Mouse (Mus musculus) heart, embryonic 12.5 days (tissue): Measurements from ENCODE around the gene Slc2a13. TPM values are rescaled to one million over a fixed set of nuclear protein-coding genes. Genes with fewer than 3 reads are reported as not detected.

ENCODE experiments used
- ATAC-seq: fragments of 200-750 bp; cut with Nextera tagmentation; 2 replicates; pipeline ENCODE4 v1.8.0; 2017; ENCODE audit warnings: moderate TSS enrichment, moderate library complexity; ENCODE audit not compliant: insufficient number of reproducible peaks, low FRiP score
- H3K27ac ChIP-seq: fragments of 300-500 bp; sonication (generic); 2 replicates; pipeline ENCODE4 v1.5.1; 2016; ENCODE audit warnings: mild to moderate bottlenecking, moderate library complexity; ENCODE audit not compliant: poor library complexity, severe bottlenecking
- H3K27me3 ChIP-seq: fragments of 300-500 bp; sonication (generic); replicated peaks from 2 replicates; pipeline ENCODE4 v1.6.1; 2016; ENCODE audit warnings: mild to moderate bottlenecking, moderate library complexity
- H3K36me3 ChIP-seq: fragments of 300-500 bp; sonication (generic); 2 replicates; pipeline ENCODE4 v1.6.1; 2016; ENCODE audit warnings: mild to moderate bottlenecking, moderate library complexity
- H3K4me1 ChIP-seq: fragments of 300-500 bp; sonication (generic); replicated peaks from 2 replicates; pipeline ENCODE4 v1.6.1; 2016; ENCODE audit warnings: mild to moderate bottlenecking
- H3K4me2 ChIP-seq: fragments of 300-500 bp; sonication (generic); 2 replicates; pipeline ENCODE4 v1.6.1; 2016; ENCODE audit warnings: mild to moderate bottlenecking, moderate library complexity
- H3K4me3 ChIP-seq: fragments of 300-500 bp; sonication (generic); 2 replicates; pipeline ENCODE4 v1.5.1; 2016; ENCODE audit warnings: mild to moderate bottlenecking
- H3K9ac ChIP-seq: fragments of 300-500 bp; sonication (generic); 2 replicates; pipeline ENCODE4 v1.6.1; 2016; ENCODE audit warnings: mild to moderate bottlenecking, moderate library complexity
- H3K9me3 ChIP-seq: fragments of 300-500 bp; sonication (generic); replicated peaks from 2 replicates; pipeline ENCODE4 v1.6.1; 2016; ENCODE audit warnings: mild to moderate bottlenecking, moderate library complexity
- WGBS: fragments of 180-500 bp; shearing (Covaris S2); methylation state at CpG from one replicate; pipeline ENCODE4 v1.1.7; 2016; 5-methylcytosine and 5-hydroxymethylcytosine counted together
- polyA plus RNA-seq: library from polyadenylated mRNA; unstranded; fragments of >200 nt; fragmentation: Nextera tagmentation; extraction: Ambion mirVana; gene quantifications from 2 replicates; pipeline ENCODE4 v1.2.1, GENCODE M21; 2016

Gene Slc2a13
- polyA plus RNA-seq: 2.2 and 2.5 TPM in 2 replicates

- no peaks in the 10 kb centered on the region for H3K36me3 ChIP-seq
- peak; percentile 93 for ATAC-seq
- peak within 1 kb of the TSS; percentile 76 for H3K4me3 ChIP-seq
- 0 out of 2 replicates have a peak, but pooled peaks cover 10% of the 10 kb centered on the region for H3K4me1 ChIP-seq
- H3K4me2 ChIP-seq: peak within 1 kb of the TSS; percentile 99
- peaks cover 12% of the 10 kb centered on the region; the same call in 1 of the 2 replicates for H3K27me3 ChIP-seq
- H3K9me3 ChIP-seq: peaks cover 4% of the 10 kb centered on the region
- WGBS: 0% methylated on average over 25 of the region's 26 CpGs
- H3K9ac ChIP-seq: peak within 1 kb of the TSS; percentile 86
- peak within 1 kb of the TSS; percentile 62 for H3K27ac ChIP-seq
Measured at GRCm38 (mm10) chr15:91573111-91573538, at the start of gene Slc2a13. Gene Slc2a13 (minus strand): TSS chr15:91573261.

- Histone ChIP-seq H3K9ac (no peak overlapping the region), H3K36me3 (no peaks in the 10 kb centered on the region), H3K27ac (no peak overlapping the region), H3K4me3 (no peak overlapping the region), H3K4me2 (no peak overlapping the region), H3K9me3 (no peaks in the 10 kb centered on the region), H3K4me1 (no peaks in the 10 kb centered on the region), H3K27me3 (no peaks in the 10 kb centered on the region)
- WGBS: 86% methylated on average over 12 of the region's 12 CpGs
- ATAC-seq: no peak
Measured at GRCm38 (mm10) chr15:91616016-91616415, 43.0 kb upstream of the Slc2a13 start.

- 78% methylated on average over 4 of the region's 4 CpGs for WGBS
- Histone ChIP-seq H3K9me3 (no peaks in the 10 kb centered on the region), H3K9ac (no peak overlapping the region), H3K4me2 (no peak overlapping the region), H3K4me3 (no peak overlapping the region), H3K27me3 (no peaks in the 10 kb centered on the region), H3K4me1 (no peaks in the 10 kb centered on the region), H3K27ac (no peak overlapping the region), H3K36me3 (no peaks in the 10 kb centered on the region)
- no peak for ATAC-seq
Measured at GRCm38 (mm10) chr15:91615532-91615931, 42.5 kb upstream of the Slc2a13 start.

GRCm38 (mm10) chr15:91613981-91614665 lies 41.1 kb upstream of the Slc2a13 start:
- Histone ChIP-seq H3K4me1 (no peaks in the 10 kb centered on the region), H3K27ac (no peak overlapping the region), H3K27me3 (no peaks in the 10 kb centered on the region), H3K9ac (no peak overlapping the region), H3K4me2 (no peak overlapping the region), H3K9me3 (no peaks in the 10 kb centered on the region), H3K4me3 (no peak overlapping the region), H3K36me3 (no peaks in the 10 kb centered on the region)
- WGBS: 86% methylated on average over 11 of the region's 11 CpGs
- ATAC-seq: no peak

GRCm38 (mm10) chr15:91609713-91610112 lies 36.7 kb upstream of the Slc2a13 start:
- Histone ChIP-seq H3K9me3 (no peaks in the 10 kb centered on the region), H3K4me3 (no peak overlapping the region), H3K27me3 (no peaks in the 10 kb centered on the region), H3K27ac (no peak overlapping the region), H3K4me2 (no peak overlapping the region), H3K9ac (no peak overlapping the region), H3K4me1 (no peaks in the 10 kb centered on the region), H3K36me3 (no peaks in the 10 kb centered on the region)
- 24% methylated on average over 8 of the region's 8 CpGs for WGBS
- ATAC-seq: no peak

- 78% methylated on average over 2 of the region's 2 CpGs for WGBS
- Histone ChIP-seq H3K9ac (no peak overlapping the region), H3K27ac (no peak overlapping the region), H3K9me3 (no peaks in the 10 kb centered on the region), H3K4me2 (no peak overlapping the region), H3K27me3 (no peaks in the 10 kb centered on the region), H3K4me3 (no peak overlapping the region), H3K4me1 (no peaks in the 10 kb centered on the region), H3K36me3 (no peaks in the 10 kb centered on the region)
- ATAC-seq: no peak
Measured at GRCm38 (mm10) chr15:91608811-91609210, 35.8 kb upstream of the Slc2a13 start.

- Histone ChIP-seq H3K4me3 (no peak overlapping the region), H3K9ac (no peak overlapping the region), H3K27ac (no peak overlapping the region), H3K27me3 (no peaks in the 10 kb centered on the region), H3K4me1 (no peaks in the 10 kb centered on the region), H3K9me3 (no peaks in the 10 kb centered on the region), H3K36me3 (no peaks in the 10 kb centered on the region), H3K4me2 (no peak overlapping the region)
- no peak for ATAC-seq
- WGBS: 59% methylated on average over 7 of the region's 7 CpGs
Measured at GRCm38 (mm10) chr15:91601197-91601596, 28.1 kb upstream of the Slc2a13 start.

GRCm38 (mm10) chr15:91597290-91597689 lies 24.2 kb upstream of the Slc2a13 start:
- H3K4me1 ChIP-seq: no peaks in the 10 kb centered on the region
- no peaks in the 10 kb centered on the region for H3K9me3 ChIP-seq
- no peak overlapping the region for H3K4me2 ChIP-seq
- no peak overlapping the region for H3K9ac ChIP-seq
- 76% methylated on average over 5 of the region's 5 CpGs for WGBS
- H3K27ac ChIP-seq: no peak overlapping the region
- no peaks in the 10 kb centered on the region for H3K27me3 ChIP-seq
- no peak for ATAC-seq
- no peak overlapping the region for H3K4me3 ChIP-seq
- H3K36me3 ChIP-seq: no peaks in the 10 kb centered on the region

GRCm38 (mm10) chr15:91574492-91574891 lies 1.4 kb upstream of the Slc2a13 start:
- WGBS: 22% methylated on average over 8 of the region's 8 CpGs
- Histone ChIP-seq H3K27ac (no peak overlapping the region), H3K36me3 (no peaks in the 10 kb centered on the region), H3K4me2 (no peak overlapping the region), H3K4me3 (no peak overlapping the region), H3K4me1 (0 out of 2 replicates have a peak, but pooled peaks cover 6% of the 10 kb centered on the region), H3K9me3 (peaks cover 4% of the 10 kb centered on the region), H3K9ac (no peak overlapping the region), H3K27me3 (peaks cover 12% of the 10 kb centered on the region; the same call in 1 of the 2 replicates)
- ATAC-seq: no peak

- peak overlapping the region; percentile 62 for H3K27ac ChIP-seq
- H3K9ac ChIP-seq: peak overlapping the region; percentile 86
- 0 out of 2 replicates have a peak, but pooled peaks cover 10% of the 10 kb centered on the region for H3K4me1 ChIP-seq
- H3K36me3 ChIP-seq: no peaks in the 10 kb centered on the region
- peak overlapping the region; percentile 99 for H3K4me2 ChIP-seq
- peak; percentile 84 for ATAC-seq
- peak overlapping the region; percentile 76 for H3K4me3 ChIP-seq
- peaks cover 4% of the 10 kb centered on the region for H3K9me3 ChIP-seq
- H3K27me3 ChIP-seq: peaks cover 12% of the 10 kb centered on the region; the same call in 1 of the 2 replicates
- WGBS: under 1% methylated on average over 90 of the region's 91 CpGs
Measured at GRCm38 (mm10) chr15:91572421-91573069, 516 bp downstream of the Slc2a13 start.

- peak overlapping the region; percentile 99 for H3K4me2 ChIP-seq
- peak overlapping the region; percentile 76 for H3K4me3 ChIP-seq
- H3K27me3 ChIP-seq: peaks cover 12% of the 10 kb centered on the region; the same call in 1 of the 2 replicates
- ATAC-seq: no peak
- H3K4me1 ChIP-seq: 0 out of 2 replicates have a peak, but pooled peaks cover 10% of the 10 kb centered on the region
- H3K36me3 ChIP-seq: no peaks in the 10 kb centered on the region
- peak overlapping the region; percentile 86 for H3K9ac ChIP-seq
- peaks cover 4% of the 10 kb centered on the region for H3K9me3 ChIP-seq
- whole genome bisulfite sequencing: 9% methylated on average over 8 of the region's 8 CpGs
- H3K27ac ChIP-seq: no peak overlapping the region
Measured at GRCm38 (mm10) chr15:91571981-91572380, 1.1 kb downstream of the Slc2a13 start.
